Mouse (Mus musculus): ENCODE measurements at regions not wholly inside any gene's neighbourhood (a gene's known extent, or its start where the extent isn't known, plus 50 kb on each side); places are given as distances from the start of the nearest gene placed in this dataset.
A peak's percentile ranks its signal among the peaks of the same experiment; 100 is the strongest.

- DNase-seq (ENCODE audit: low read depth, low spot score) = no peak
Measured at GRCm38 (mm10) chr13:112070757-112071156, 217.5 kb upstream of the Ankrd55 start.

DNA sequence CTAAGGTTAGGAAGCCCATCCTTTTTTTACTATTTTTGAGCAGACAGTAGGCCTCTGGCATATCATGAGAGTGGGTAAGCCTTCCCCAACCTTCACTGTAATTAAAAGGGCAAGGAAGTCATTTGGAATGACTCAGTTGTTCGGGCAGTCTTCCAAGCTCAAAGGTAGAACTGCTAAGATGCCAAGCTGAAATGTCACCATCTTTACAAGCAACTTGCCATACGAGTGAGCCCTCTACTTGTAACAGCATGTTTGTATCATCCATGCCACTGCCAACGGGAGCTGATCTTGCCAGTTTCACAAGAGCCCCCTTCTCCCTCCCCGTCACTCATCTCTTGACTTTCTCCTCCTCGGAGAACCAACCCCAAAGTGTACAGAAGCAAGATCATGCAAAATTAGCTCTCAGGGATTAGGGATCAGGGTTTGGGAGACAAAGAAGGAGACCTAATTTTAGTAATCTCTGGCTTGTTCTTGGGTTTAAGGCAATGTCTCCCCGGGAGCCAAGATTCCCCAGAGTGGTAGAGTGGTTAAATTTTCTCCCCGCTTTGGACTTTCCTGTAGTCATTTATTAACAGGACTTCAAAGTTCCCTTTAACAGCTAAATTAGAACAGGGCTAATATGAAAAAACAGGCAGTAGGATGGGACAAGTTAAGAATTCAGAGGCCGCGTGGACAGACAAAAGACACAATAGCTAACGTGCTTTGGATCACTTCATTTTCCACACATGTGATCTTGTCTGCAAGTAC is 216.9 kb upstream of the Ankrd55 start:
- no peak for DNase-seq (ENCODE audit: low read depth, low spot score)

DNA sequence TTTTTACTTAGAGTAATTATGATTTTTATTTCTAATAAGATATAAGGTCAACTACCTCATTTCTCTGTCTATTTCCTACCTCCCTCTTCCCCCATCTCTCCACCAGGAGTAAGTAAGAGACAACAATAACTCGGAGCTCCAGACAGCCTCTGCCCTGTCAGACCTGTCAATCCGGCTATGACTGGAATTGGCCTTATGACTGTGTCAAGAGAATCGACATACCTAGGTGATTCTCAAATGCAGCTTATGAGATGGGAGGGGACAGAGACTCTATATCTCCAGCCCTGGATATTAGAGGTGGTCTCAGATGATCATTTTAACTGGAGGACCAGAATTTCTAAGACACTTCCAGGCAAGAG is 216.3 kb upstream of the Ankrd55 start:
- no peak for DNase-seq (ENCODE audit: low read depth, low spot score)

GRCm38 (mm10) chr13:112073519-112074406 is 214.5 kb upstream of the Ankrd55 start:
- DNase-seq (ENCODE audit: low read depth, low spot score) = no peak

DNA sequence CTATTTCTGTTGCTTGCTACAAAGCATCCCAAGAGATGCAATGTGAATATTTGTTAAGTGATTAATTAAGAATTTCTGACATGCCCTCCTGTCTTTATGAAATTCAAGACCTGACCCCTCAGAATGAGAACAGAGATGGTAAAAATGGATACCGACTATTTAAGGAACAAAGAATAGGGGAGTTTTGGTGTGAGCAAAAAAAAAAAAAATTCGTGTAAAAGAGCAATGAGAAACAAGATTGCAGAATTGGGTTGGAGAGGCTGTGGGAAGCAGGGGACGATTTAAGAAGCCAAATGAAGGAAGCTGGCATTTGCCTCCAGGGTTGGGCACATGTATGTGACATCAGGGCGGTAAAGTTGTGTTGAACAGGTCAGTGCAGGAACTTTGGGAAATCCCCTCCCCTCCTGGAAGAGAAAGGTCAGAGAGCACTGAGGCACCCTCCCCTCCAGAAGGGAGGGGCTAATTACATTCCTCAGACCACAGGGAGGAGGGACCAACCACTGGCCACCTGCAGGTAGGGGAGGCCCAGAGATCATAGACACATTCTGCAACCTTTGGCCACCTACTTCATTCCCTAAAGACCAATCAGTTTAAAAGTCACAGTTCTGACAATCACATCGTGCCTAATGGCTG is 212.3 kb upstream of the Ankrd55 start:
- DNase-seq (ENCODE audit: low read depth, low spot score) = no peak

DNA sequence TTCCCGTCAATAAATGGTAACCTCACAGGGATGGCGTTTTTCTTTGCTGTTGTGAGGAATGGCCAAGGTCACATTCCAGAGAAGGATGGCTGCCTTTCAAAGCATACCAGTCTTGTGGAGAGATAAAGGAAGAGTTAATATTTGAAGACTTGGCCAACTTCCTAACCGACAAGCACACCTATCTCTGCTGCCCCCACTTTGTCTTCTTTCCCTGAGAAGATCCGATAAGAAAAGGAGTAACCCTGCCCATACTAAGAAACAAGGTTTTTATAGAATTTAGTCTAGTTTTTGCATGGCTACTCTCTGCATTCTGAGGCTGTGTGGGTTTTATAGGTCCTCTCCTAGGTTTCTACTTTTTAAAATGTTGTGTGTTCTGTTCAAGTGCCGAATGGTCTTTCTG is 210.2 kb upstream of the Ankrd55 start:
- no peak for DNase-seq (ENCODE audit: low read depth, low spot score)

GRCm38 (mm10) chr13:112081935-112082334 is 206.3 kb upstream of the Ankrd55 start:
- DNase-seq (ENCODE audit: low read depth, low spot score) = no peak

GRCm38 (mm10) chr13:112084484-112085278 is 203.6 kb upstream of the Ankrd55 start:
- no peak for DNase-seq (ENCODE audit: low read depth, low spot score)

DNA sequence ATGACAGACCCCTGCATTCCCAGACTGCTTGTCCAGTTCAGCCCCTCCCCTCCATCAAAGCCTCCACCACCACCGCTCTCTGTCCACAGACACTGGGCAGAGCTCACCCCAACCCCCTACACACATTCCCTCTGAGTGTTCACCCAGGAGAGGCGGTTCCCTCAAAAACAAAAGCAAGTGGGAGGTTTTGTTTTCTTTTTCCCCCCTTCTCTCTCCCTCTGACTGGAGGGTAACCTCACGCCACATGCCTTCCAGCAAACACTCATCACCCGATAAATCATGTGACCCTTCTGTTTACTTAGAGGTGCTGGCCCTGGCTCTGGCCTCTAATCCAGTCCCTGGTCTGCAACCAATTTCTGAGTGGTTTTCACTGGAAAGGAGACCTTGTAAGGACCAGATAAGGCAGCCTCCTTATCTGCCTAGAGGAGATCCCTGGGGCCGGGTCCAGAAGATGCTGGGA is 199.9 kb upstream of the Ankrd55 start:
- DNase-seq (ENCODE audit: low read depth, low spot score) = no peak

GRCm38 (mm10) chr13:112090737-112091136 is 197.5 kb upstream of the Ankrd55 start:
- no peak for DNase-seq (ENCODE audit: low read depth, low spot score)

- no peak for DNase-seq (ENCODE audit: low read depth, low spot score)
Measured at GRCm38 (mm10) chr13:112095595-112096139, 192.6 kb upstream of the Ankrd55 start.

DNA sequence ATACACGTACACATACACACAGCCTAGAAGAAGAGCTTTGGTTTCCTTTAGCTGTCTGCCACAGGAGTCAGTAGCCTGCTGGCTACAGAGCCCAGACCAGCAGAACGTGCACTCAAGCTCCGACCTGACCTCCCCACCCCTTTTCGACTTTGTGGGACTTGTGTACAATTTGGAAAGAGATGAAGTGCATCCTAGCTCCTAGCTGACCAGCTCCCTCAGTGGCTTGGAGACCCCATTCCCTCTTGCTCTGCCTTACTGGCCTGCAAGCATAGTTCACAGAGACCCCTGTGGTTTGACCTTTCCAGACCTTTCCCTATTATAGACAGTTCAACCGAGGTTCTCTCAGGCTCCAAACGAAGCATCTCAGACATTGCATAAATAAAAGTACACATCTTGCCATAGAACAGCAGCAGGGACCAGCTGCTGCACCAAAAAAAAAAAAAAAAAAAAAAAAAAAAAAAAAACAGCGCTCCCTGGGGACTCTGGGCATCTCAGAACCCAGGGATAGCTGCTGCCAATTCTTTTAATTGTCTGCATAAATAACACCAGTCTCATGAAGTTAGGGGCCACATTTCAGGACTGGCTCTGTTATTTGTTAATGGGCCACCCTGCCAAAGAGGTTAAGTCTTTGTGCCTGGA is 188.2 kb upstream of the Ankrd55 start:
- no peak for DNase-seq (ENCODE audit: low read depth, low spot score)

GRCm38 (mm10) chr13:112100592-112101420 is 187.4 kb upstream of the Ankrd55 start:
- DNase-seq (ENCODE audit: low read depth, low spot score) = peak; percentile 33

DNA sequence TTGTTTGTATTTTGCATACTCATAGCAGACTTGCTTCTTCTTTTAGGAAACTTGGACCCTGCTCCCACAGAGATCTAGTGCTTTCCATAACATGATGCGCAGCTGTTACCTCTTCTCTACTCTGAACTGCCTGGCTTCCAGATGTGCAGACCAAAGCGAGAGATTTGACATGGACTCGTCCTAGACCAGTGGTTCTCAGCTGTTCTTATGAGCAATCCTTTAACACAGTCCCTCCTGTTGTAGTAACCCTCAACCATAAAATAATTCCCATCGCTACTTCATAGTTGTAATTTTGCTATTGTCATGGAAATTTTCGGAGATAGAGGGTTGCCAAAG is 186.9 kb upstream of the Ankrd55 start:
- no peak for DNase-seq (ENCODE audit: low read depth, low spot score)

DNA sequence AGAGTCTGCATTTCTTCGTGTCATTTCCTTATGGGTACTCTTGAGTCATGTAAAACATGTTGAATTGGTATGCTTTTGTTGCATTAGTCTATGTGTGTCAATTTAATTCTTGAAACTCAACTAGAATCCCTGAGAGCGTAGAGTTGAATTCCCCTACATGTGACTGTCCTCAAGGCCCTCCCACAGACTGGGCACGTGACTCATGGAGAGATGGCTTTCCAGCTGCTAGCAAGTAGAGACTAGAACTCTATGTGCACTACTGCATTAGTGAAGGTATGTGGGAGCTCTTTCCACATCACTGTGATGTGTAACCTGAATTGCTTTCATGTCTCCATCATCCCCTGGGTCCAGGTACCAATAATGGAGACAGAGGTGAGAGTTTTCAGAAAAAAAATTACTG is 182.3 kb upstream of the Ankrd55 start:
- no peak for DNase-seq (ENCODE audit: low read depth, low spot score)

- DNase-seq (ENCODE audit: low read depth, low spot score) = no peak
Measured at GRCm38 (mm10) chr13:112114741-112115201, 173.5 kb upstream of the Ankrd55 start.

DNA sequence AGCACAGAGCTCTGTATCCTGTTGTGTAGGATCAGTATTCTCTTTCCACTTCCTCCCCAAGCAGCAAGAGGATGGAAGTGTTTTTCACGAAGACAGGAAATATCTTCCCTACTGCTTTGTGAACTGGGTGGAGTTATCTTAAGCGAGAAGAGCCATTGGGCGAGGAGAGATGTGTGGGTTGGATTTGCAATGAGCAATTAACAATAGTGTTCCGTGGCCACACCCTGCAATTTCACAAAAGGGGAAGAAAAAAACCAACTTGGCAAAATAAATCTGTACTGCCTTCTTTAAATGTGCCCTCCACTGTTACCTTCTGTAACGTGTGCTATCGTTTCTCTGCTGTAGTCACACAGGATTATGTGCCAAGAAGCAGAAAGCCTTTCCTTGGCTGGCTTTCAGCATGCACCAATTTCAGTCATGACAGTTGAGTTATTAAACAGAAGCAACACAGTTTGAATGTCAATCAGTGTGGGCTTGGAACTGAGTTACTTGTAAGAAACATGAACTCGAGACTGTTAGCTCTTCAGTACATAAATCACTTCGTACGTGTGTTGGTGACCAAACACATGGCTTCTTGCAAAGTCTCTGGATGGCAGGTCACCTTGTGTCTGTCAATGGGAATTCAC is 172.0 kb upstream of the Ankrd55 start:
- no peak for DNase-seq (ENCODE audit: low read depth, low spot score)

DNA sequence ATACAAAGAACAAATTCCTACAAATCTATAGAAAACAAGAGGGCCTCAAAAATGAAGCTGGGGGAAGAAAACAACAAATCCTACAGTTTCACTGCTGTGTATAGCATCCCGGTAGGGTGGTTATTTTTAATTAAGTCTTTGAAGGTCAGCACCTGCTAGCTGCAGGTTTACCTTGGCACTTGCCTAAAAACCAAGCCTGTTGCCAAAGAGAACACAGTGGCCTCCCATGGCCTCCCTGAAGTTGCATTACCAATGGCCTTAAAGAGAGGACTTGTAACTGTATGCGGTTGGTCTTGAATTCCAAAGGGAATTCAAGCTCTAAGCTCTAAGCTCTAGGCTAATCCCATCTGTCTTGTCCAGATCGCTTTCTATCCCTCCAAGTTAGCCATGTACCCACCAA is 169.7 kb upstream of the Ankrd55 start:
- DNase-seq (ENCODE audit: low read depth, low spot score) = no peak

GRCm38 (mm10) chr13:112119611-112120041 is 168.6 kb upstream of the Ankrd55 start:
- DNase-seq (ENCODE audit: low read depth, low spot score) = no peak
